Mouse (Mus musculus): ENCODE results near the gene Arid1b. TPM values are rescaled to one million over a fixed set of nuclear protein-coding genes. Genes with fewer than 3 reads are reported as not detected.

The Arid1b gene
- polyA plus RNA-seq, 1 experiment from 2014 or later = 12.2 TPM

- Histone ChIP-seq H3K36me3 (ENCODE audit: control insufficient read depth, insufficient read depth, low read length) (no peaks in the 10 kb centered on the region), H3K4me1 (ENCODE audit: control insufficient read depth, insufficient read depth, low read length) (peaks cover 35% of the 10 kb centered on the region), H3K4me2 (no peak overlapping the region), H3K27me3 (ENCODE audit: control insufficient read depth, insufficient read depth, low read length) (no peaks in the 10 kb centered on the region; the same call in 1 of the 2 replicates), H3K9ac (ENCODE audit: low read length) (no peak overlapping the region), H3K27ac (ENCODE audit: low read depth, low read length) (no peak overlapping the region), H3K4me3 (ENCODE audit: low read depth, low read length) (no peak overlapping the region), H3K9me3 (ENCODE audit: control insufficient read depth, low read length) (no peaks in the 10 kb centered on the region)
- ATAC-seq (ENCODE audit: low FRiP score) (no peak), DNase-seq (ENCODE audit: low spot score, missing footprints) (no peak)
- 84% methylated on average over 4 of the region's 4 CpGs for WGBS
These were observed 58.7 kb downstream of the Arid1b start for GRCm38 (mm10) chr17:5052800-5053179.

GRCm38 (mm10) chr17:5053201-5053600 lies 59.1 kb downstream of the Arid1b start:
- no peak for ATAC-seq (ENCODE audit: low FRiP score)
- Histone ChIP-seq H3K4me1 (ENCODE audit: control insufficient read depth, insufficient read depth, low read length) (peaks cover 39% of the 10 kb centered on the region), H3K9ac (ENCODE audit: low read length) (no peak overlapping the region)

GRCm38 (mm10) chr17:5055412-5055811 lies 61.3 kb downstream of the Arid1b start:
- no peak overlapping the region for H3K27ac ChIP-seq (ENCODE audit: low read depth, low read length)
- no peak overlapping the region for H3K9ac ChIP-seq (ENCODE audit: low read length)
- 86% methylated on average over 6 of the region's 6 CpGs for WGBS
- peaks cover 57% of the 10 kb centered on the region for H3K4me1 ChIP-seq (ENCODE audit: control insufficient read depth, insufficient read depth, low read length)
- no peaks in the 10 kb centered on the region; the same call in 1 of the 2 replicates for H3K27me3 ChIP-seq (ENCODE audit: control insufficient read depth, insufficient read depth, low read length)
- ATAC-seq (ENCODE audit: low FRiP score) = no peak
- no peaks in the 10 kb centered on the region for H3K36me3 ChIP-seq (ENCODE audit: control insufficient read depth, insufficient read depth, low read length)
- no peaks in the 10 kb centered on the region for H3K9me3 ChIP-seq (ENCODE audit: control insufficient read depth, low read length)
- H3K4me3 ChIP-seq (ENCODE audit: low read depth, low read length) = no peak overlapping the region
- no peak for DNase-seq (ENCODE audit: low spot score, missing footprints)
- H3K4me2 ChIP-seq = no peak overlapping the region

More at GRCm38 (mm10) chr17:5053201-5053600, 59.1 kb downstream of the Arid1b start:
- no peaks in the 10 kb centered on the region for H3K9me3 ChIP-seq (ENCODE audit: control insufficient read depth, low read length)
- H3K36me3 ChIP-seq (ENCODE audit: control insufficient read depth, insufficient read depth, low read length) = no peaks in the 10 kb centered on the region
- no peaks in the 10 kb centered on the region; the same call in 1 of the 2 replicates for H3K27me3 ChIP-seq (ENCODE audit: control insufficient read depth, insufficient read depth, low read length)
- WGBS = 91% methylated on average over 16 of the region's 16 CpGs
- H3K4me3 ChIP-seq (ENCODE audit: low read depth, low read length) = no peak overlapping the region
- H3K4me2 ChIP-seq = no peak overlapping the region
- no peak overlapping the region for H3K27ac ChIP-seq (ENCODE audit: low read depth, low read length)
- no peak for DNase-seq (ENCODE audit: low spot score, missing footprints)

GRCm38 (mm10) chr17:5056654-5057053 lies 62.5 kb downstream of the Arid1b start:
- H3K27ac ChIP-seq (ENCODE audit: low read depth, low read length) = no peak overlapping the region
- H3K9me3 ChIP-seq (ENCODE audit: control insufficient read depth, low read length) = no peaks in the 10 kb centered on the region
- H3K36me3 ChIP-seq (ENCODE audit: control insufficient read depth, insufficient read depth, low read length) = no peaks in the 10 kb centered on the region
- WGBS = 62% methylated on average over 4 of the region's 4 CpGs
- H3K4me1 ChIP-seq (ENCODE audit: control insufficient read depth, insufficient read depth, low read length) = peaks cover 48% of the 10 kb centered on the region
- ATAC-seq (ENCODE audit: low FRiP score) (no peak), DNase-seq (ENCODE audit: low spot score, missing footprints) (no peak)
- no peak overlapping the region for H3K4me2 ChIP-seq
- H3K4me3 ChIP-seq (ENCODE audit: low read depth, low read length) = no peak overlapping the region
- H3K9ac ChIP-seq (ENCODE audit: low read length) = no peak overlapping the region
- no peaks in the 10 kb centered on the region; the same call in 1 of the 2 replicates for H3K27me3 ChIP-seq (ENCODE audit: control insufficient read depth, insufficient read depth, low read length)

- no peak overlapping the region for H3K4me3 ChIP-seq (ENCODE audit: low read depth, low read length)
- H3K4me1 ChIP-seq (ENCODE audit: control insufficient read depth, insufficient read depth, low read length) = peaks cover 43% of the 10 kb centered on the region
- 10% methylated on average over 4 of the region's 4 CpGs for WGBS
- H3K9me3 ChIP-seq (ENCODE audit: control insufficient read depth, low read length) = no peaks in the 10 kb centered on the region
- H3K27ac ChIP-seq (ENCODE audit: low read depth, low read length) = no peak overlapping the region
- 0 out of 2 replicates have a peak, but pooled peaks have one; percentile 6 for ATAC-seq (ENCODE audit: low FRiP score)
- no peaks in the 10 kb centered on the region for H3K36me3 ChIP-seq (ENCODE audit: control insufficient read depth, insufficient read depth, low read length)
- H3K9ac ChIP-seq (ENCODE audit: low read length) = peak overlapping the region; percentile 9; the same call in 1 of the 2 replicates
- H3K4me2 ChIP-seq = no peak overlapping the region
- no peaks in the 10 kb centered on the region; the same call in 1 of the 2 replicates for H3K27me3 ChIP-seq (ENCODE audit: control insufficient read depth, insufficient read depth, low read length)
- DNase-seq (ENCODE audit: low spot score, missing footprints) = no peak
These were observed 63.2 kb downstream of the Arid1b start for GRCm38 (mm10) chr17:5057286-5057685.

- Histone ChIP-seq H3K9ac (ENCODE audit: low read length) (peak overlapping the region; percentile 34; the same call in 1 of the 2 replicates), H3K4me2 (peak overlapping the region; percentile 3; the same call in 1 of the 2 replicates), H3K9me3 (ENCODE audit: control insufficient read depth, low read length) (no peaks in the 10 kb centered on the region), H3K4me1 (ENCODE audit: control insufficient read depth, insufficient read depth, low read length) (peaks cover 38% of the 10 kb centered on the region), H3K36me3 (ENCODE audit: control insufficient read depth, insufficient read depth, low read length) (no peaks in the 10 kb centered on the region), H3K27me3 (ENCODE audit: control insufficient read depth, insufficient read depth, low read length) (no peaks in the 10 kb centered on the region; the same call in 1 of the 2 replicates), H3K4me3 (ENCODE audit: low read depth, low read length) (no peak overlapping the region), H3K27ac (ENCODE audit: low read depth, low read length) (no peak overlapping the region)
- ATAC-seq (ENCODE audit: low FRiP score) (peak; percentile 88), DNase-seq (ENCODE audit: low spot score, missing footprints) (peak; percentile 96)
- 2% methylated on average over 10 of the region's 10 CpGs for WGBS
These were observed 64.0 kb downstream of the Arid1b start for GRCm38 (mm10) chr17:5057944-5058720.

GRCm38 (mm10) chr17:5059092-5059601 lies 65.0 kb downstream of the Arid1b start:
- Histone ChIP-seq H3K36me3 (ENCODE audit: control insufficient read depth, insufficient read depth, low read length) (no peaks in the 10 kb centered on the region), H3K9me3 (ENCODE audit: control insufficient read depth, low read length) (no peaks in the 10 kb centered on the region), H3K27ac (ENCODE audit: low read depth, low read length) (no peak overlapping the region), H3K4me1 (ENCODE audit: control insufficient read depth, insufficient read depth, low read length) (peaks cover 38% of the 10 kb centered on the region), H3K9ac (ENCODE audit: low read length) (no peak overlapping the region), H3K4me3 (ENCODE audit: low read depth, low read length) (no peak overlapping the region), H3K4me2 (no peak overlapping the region), H3K27me3 (ENCODE audit: control insufficient read depth, insufficient read depth, low read length) (no peaks in the 10 kb centered on the region; the same call in 1 of the 2 replicates)
- no peak for DNase-seq (ENCODE audit: low spot score, missing footprints)
- WGBS = 48% methylated on average over 9 of the region's 9 CpGs
- peak; percentile 47 for ATAC-seq (ENCODE audit: low FRiP score)

- Histone ChIP-seq H3K27ac (ENCODE audit: low read depth, low read length) (no peak overlapping the region), H3K27me3 (ENCODE audit: control insufficient read depth, insufficient read depth, low read length) (no peaks in the 10 kb centered on the region; the same call in 1 of the 2 replicates), H3K36me3 (ENCODE audit: control insufficient read depth, insufficient read depth, low read length) (no peaks in the 10 kb centered on the region), H3K4me3 (ENCODE audit: low read depth, low read length) (no peak overlapping the region), H3K4me1 (ENCODE audit: control insufficient read depth, insufficient read depth, low read length) (peaks cover 38% of the 10 kb centered on the region), H3K4me2 (no peak overlapping the region), H3K9me3 (ENCODE audit: control insufficient read depth, low read length) (no peaks in the 10 kb centered on the region), H3K9ac (ENCODE audit: low read length) (no peak overlapping the region)
- DNase-seq (ENCODE audit: low spot score, missing footprints) (no peak), ATAC-seq (ENCODE audit: low FRiP score) (no peak)
- 46% methylated on average over 5 of the region's 5 CpGs for WGBS
These were observed 66.5 kb downstream of the Arid1b start for GRCm38 (mm10) chr17:5060515-5061084.

GRCm38 (mm10) chr17:5061183-5061582 lies 67.1 kb downstream of the Arid1b start:
- Histone ChIP-seq H3K4me3 (ENCODE audit: low read depth, low read length) (no peak overlapping the region), H3K36me3 (ENCODE audit: control insufficient read depth, insufficient read depth, low read length) (no peaks in the 10 kb centered on the region), H3K9me3 (ENCODE audit: control insufficient read depth, low read length) (no peaks in the 10 kb centered on the region), H3K27ac (ENCODE audit: low read depth, low read length) (no peak overlapping the region), H3K4me2 (no peak overlapping the region), H3K27me3 (ENCODE audit: control insufficient read depth, insufficient read depth, low read length) (no peaks in the 10 kb centered on the region), H3K9ac (ENCODE audit: low read length) (no peak overlapping the region), H3K4me1 (ENCODE audit: control insufficient read depth, insufficient read depth, low read length) (peaks cover 40% of the 10 kb centered on the region)
- ATAC-seq (ENCODE audit: low FRiP score) (no peak), DNase-seq (ENCODE audit: low spot score, missing footprints) (no peak)
- WGBS = 83% methylated on average over 3 of the region's 3 CpGs
